Mouse (Mus musculus) T-helper 2 cell (primary cell): ENCODE results near the gene 1600014C23Rik.

Experiments
- in situ Hi-C: fragments of 300-600 bp; cut with MboI, MseI; formaldehyde crosslinking; loops from one replicate; pipeline ENCODE4 v1.15.1; 2025; ENCODE audit warnings: high pct_unique_total_duplicates

1600014C23Rik gene

DNA sequence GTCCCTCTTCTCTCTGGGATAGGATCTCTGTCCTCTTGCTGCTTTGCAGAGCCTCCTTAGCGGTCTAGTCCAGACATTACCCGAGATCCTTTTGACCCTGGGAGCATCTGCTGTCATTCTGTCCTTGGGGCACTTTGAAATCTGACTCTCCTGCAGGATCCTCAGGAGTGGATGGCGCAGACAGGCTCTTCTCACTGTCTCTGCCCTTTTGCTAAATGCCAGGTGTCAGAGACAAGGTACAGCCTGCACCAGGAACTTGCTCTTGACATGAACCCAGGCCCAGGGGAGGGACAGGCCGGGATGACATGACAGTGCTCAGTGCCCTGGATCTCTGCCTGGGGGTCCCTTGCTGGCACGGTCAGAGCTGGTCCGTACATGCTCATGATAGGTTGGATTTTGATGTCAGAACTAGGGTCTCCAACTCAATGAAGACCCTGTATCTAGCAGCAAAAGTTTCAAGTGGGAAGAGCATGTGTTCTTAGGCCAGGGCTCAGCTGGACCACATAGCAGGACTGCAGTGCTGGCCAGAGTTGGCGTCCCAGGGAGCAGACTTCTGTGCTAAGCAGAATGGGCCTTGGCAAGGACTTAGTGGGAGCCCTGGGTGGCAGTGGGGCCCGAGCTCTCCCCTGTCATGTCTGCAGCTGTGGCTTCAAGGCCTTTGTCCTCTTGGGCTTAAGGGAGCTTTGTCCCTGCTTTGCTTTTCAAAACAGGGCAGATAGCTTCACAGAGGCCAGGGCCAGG, 5.5 kb downstream of the 1600014C23Rik start:
- in situ Hi-C loops, result loop anchor here (5.0 kb wide), 2 partner anchors 66 to 414 kb away; partner anchors contain the start of gene Rsph9

DNA sequence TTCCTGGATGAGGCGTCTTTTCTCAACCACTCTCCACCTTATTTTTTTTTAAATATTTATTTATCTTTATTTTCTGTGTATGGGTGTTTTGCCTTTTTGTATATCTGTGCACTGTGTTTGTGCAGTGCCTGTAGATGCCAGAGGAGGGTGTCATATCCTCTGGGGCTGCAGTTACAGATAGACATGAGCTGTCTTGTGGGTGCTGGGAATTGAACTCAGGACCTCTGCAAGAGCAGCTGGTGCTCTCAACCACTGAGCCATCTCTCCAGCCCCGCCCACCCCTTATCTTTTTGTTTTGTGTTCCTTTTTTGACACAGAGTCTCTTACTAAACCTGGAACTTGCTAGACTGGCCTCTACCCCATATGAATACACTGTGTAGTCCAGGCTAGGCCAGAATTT, 6.2 kb downstream of the 1600014C23Rik start:
- in situ Hi-C loops, result loop anchor here (5.0 kb wide), 2 partner anchors 65 to 415 kb away; partner anchors contain the start of gene Rsph9

- in situ Hi-C loops, result loop anchor here (5.0 kb wide), 2 partner anchors 64 to 416 kb away; partner anchors contain the start of gene Rsph9
These were observed 7.4 kb downstream of the 1600014C23Rik start for GRCm38 (mm10) chr17:45726249-45726648.

- in situ Hi-C loops, result loop anchor here (5.0 kb wide), 1 partner anchor 37 kb away; the partner anchor contains the start of genes Mrpl14 and Tmem63b
These were observed 9.1 kb downstream of the 1600014C23Rik start for GRCm38 (mm10) chr17:45724574-45724921.

- in situ Hi-C loops, result loop anchor here (5.0 kb wide), 1 partner anchor 37 kb away; the partner anchor contains the start of genes Mrpl14 and Tmem63b
These were observed 9.7 kb downstream of the 1600014C23Rik start for GRCm38 (mm10) chr17:45723732-45724573.

DNA sequence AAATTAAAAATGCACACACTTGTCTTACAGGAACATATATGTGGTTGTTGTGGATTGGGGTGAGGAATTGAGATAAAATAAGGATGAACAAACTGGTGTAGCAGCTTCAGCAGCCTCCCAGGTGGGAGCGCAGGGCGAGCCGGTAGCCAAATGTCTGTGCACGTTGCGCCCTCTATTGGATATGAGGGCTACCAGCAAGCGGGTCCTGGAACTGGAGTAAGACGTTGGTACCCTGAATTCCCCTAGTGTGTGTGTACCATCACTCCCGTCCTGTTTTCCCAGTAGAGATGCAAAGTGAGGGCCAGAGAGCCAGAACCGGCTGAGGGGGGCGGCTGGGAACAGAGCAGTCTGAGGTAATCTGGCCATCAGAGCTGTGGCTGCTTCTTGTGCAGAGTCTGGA, 15.3 kb downstream of the 1600014C23Rik start:
- in situ Hi-C loops, result loop anchor here (10.0 kb wide), 1 partner anchor 56 kb away; no protein-coding TSS in a partner anchor

GRCm38 (mm10) chr17:45711525-45711924, 22.1 kb downstream of the 1600014C23Rik start:
- in situ Hi-C loops, result loop anchor here (10.0 kb wide), 1 partner anchor 63 kb away; no protein-coding TSS in a partner anchor

DNA sequence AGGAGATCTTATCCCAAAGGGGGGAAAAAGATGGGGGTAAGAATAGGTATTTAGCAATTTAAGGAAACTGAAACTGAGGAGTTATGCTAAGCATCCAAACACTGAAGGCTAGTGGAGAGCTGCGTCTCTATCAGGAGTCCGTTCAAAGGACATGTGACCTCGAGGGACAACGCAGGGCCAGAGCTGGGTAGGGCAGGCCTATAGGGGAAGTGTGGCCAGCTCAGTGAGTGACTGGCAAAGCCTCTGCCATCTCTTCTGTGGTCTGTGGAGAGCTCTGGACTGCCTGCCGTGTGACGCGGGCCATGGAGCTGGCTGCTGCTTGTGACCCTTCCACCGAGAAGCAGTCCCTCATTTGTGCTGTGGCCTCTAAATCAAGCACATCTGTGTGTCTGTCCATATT, 23.2 kb downstream of the 1600014C23Rik start:
- in situ Hi-C loops, result loop anchor here (10.0 kb wide), 1 partner anchor 64 kb away; no protein-coding TSS in a partner anchor

- in situ Hi-C loops, result loop anchor here (10.0 kb wide), 1 partner anchor 65 kb away; no protein-coding TSS in a partner anchor
These were observed 23.8 kb downstream of the 1600014C23Rik start for GRCm38 (mm10) chr17:45709829-45710228.

DNA sequence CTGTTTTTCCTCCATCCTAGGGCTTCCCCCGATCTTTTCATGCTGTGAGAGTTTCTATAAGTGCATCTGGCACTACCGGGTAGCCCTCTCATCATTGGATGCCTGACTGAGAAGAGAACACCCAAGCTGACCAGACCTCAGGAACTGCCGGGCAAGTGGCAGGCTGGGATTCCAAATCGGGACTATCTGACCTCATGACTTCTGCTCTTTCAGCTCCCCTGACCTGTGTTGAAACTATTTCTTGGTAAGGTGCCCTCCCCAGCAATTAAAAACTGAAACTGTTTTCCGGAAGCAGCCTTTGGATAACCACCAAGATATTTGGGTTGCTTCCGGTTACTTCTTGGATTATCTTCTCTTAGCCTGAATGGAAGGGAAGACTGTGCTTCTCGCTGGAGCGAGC, 25.5 kb downstream of the 1600014C23Rik start:
- in situ Hi-C loops, result no loop called here

- in situ Hi-C loops, result no loop called here
These were observed 26.3 kb downstream of the 1600014C23Rik start for GRCm38 (mm10) chr17:45707376-45707775.

GRCm38 (mm10) chr17:45706796-45707195, 26.8 kb downstream of the 1600014C23Rik start:
- in situ Hi-C loops, result no loop called here

DNA sequence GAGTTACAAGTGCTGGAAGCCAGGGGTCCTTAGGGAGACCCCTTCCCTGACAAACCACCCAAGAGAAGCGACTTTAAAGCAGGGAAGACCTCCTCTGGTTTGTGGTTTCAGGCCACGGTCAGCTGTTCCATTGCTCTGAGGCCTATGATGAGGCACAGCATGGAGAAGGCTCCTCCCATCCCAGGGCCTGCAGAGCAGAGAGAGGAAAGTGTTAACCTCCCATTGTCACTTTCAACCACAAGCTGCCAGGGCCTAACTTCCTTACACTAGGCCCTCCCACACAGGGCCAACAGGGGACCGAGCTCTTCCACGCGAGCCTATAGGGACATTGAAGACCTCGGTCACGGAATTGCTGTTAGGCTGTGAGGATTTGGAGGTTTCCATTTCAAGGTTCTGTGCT, 30.5 kb downstream of the 1600014C23Rik start:
- in situ Hi-C loops, result no loop called here

GRCm38 (mm10) chr17:45702254-45702653, 31.4 kb downstream of the 1600014C23Rik start:
- in situ Hi-C loops, result no loop called here

- in situ Hi-C loops, result no loop called here
These were observed 32.4 kb downstream of the 1600014C23Rik start for GRCm38 (mm10) chr17:45701236-45701591.

DNA sequence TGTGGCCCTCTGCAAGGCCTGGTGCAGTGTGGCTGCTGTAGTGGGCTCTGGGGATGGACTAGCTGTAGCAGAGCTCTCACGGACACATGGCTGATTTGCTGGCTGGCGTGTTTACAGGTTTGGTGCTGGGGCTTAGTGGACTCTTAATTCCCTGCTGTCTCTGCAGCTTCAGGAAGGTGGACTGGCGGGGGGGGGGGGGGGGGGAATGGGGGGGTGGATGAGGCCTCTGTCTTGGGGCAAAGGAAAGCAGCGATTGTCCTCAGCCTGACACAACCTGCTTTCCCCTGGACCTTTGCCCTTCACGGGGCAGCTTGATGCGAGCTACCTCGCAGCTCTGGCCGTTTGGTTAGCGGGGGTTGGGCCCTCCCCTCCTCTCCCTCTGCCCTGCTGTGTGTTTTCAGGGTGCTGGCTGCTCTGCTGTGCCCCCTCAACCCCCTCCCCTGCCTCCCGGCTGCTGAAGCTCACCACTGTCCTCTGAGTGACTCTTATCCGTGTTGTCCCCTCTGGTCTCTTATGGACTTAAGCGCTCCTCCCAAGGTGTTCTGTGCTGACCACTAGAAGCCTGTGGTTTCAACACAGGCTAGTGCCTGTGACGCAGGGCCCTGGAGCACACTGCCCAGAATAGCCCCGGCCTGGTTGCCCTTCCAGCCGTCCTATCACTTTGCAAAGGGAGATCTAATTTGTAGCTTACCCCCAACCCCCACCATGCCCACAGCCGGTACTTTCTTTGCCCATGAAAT, 33.0 kb downstream of the 1600014C23Rik start:
- in situ Hi-C loops, result no loop called here

DNA sequence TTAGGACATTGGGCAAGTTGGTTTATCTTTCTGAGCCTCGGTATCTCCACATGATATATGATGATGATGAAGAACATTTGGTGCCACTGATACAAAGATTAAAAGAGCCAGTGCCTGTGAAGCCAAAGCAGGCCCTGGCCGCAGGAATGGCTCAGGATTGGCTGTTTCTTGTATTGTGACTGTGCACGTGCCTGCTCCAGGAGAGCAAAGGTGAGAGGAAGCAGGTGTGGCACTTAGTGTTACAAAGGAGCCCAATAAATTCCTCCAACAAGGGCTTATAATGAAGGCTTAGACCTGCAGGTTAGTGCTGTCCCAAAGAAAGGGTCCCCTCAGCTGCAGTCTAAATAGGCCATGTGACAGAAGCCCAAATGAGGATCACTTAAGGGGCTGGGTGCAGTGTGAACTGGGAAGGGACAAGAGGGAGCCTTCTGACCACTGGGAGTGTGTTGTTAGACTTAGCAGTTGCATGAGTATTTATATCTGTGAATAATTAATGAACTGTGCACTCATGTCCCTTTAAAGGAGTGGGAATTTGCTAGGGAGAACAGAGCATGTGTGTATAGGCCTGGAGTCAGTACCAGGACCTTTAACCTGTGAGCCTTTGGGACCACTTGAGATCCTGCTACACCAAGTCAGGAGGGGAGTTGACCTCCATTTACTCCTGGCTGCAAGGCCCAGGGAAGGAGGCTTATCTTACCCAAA, 34.5 kb downstream of the 1600014C23Rik start:
- in situ Hi-C loops, result no loop called here

- in situ Hi-C loops, result no loop called here
These were observed 35.3 kb downstream of the 1600014C23Rik start for GRCm38 (mm10) chr17:45698368-45698767.

DNA sequence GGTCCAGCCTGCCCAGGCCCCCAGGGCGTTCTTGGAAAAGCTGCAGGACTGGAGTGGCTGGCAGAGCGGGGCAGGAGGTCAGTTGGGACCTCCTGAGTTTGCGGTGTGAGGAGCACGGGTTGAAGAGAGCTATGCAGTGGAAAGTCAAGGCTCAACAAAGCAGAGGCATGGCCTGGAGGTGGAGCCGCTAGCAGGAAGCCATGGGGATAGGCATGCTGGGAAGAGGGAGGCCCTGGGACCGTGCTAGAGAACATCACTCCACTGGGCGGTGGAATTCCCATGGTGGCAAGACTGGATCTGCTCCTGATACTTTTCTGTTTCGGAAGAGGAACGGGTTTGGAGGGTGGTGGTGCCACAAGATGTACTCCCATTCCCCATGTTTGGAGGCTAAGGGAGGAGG, 36.7 kb downstream of the 1600014C23Rik start:
- in situ Hi-C loops, result no loop called here

GRCm38 (mm10) chr17:45695227-45696120, 38.2 kb downstream of the 1600014C23Rik start:
- in situ Hi-C loops, result no loop called here
